Mouse (Mus musculus) heart, adult 9 months (tissue): ENCODE measurements around the gene Rrp1b.
"Not testable (repeated sequence)": the region's sequence is repeated elsewhere in the genome, so short reads cannot be mapped to it uniquely, and the experiment has no call there.

Source experiments
- DNase-seq, 2 experiments: peaks; one replicate each; pipeline ENCODE4 v3.0.0; 2022; ENCODE audit warnings: low spot score in 2 of 2

Rrp1b gene

DNA sequence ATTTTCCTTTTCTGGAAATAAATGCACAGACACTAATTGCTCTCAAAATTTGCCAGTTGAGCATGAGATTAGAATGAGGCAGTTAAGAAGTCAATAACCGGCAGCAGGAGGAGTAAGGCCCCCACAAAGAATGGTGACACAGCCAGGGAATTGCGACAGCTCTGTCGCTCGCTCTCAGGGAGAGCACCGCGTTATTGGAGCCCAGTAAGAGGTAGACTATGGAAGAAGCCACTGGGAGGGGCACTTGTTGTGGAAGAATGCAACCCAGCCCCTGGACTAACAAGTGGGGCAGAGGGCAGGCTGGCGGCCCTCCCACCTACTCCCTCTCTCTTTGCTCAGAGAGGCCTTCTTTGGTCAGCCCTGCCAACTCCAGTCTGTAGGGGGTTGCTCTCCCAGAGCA, 4.2 kb upstream of the Rrp1b start:
- no peak for DNase-seq

DNA sequence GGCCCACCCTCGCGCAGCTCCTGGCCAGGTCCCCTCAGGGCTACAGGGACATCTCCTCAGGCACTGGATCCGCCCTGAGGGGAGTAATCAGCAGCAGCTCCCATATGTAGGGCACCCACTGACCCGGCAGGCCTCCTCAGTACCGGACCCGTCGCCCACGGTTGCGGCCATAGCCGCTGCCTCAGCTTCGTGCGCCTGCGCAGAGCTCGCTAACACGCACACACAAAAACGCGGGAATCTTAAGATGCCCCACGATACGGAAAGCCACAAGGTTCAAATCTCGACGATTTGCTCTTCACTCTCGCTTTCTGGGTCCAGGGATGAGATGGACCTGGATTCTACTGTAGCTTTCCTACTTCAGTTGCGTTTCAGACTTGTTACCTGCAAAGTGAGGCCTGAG, 1.6 kb upstream of the Rrp1b start:
- no peak for DNase-seq

DNA sequence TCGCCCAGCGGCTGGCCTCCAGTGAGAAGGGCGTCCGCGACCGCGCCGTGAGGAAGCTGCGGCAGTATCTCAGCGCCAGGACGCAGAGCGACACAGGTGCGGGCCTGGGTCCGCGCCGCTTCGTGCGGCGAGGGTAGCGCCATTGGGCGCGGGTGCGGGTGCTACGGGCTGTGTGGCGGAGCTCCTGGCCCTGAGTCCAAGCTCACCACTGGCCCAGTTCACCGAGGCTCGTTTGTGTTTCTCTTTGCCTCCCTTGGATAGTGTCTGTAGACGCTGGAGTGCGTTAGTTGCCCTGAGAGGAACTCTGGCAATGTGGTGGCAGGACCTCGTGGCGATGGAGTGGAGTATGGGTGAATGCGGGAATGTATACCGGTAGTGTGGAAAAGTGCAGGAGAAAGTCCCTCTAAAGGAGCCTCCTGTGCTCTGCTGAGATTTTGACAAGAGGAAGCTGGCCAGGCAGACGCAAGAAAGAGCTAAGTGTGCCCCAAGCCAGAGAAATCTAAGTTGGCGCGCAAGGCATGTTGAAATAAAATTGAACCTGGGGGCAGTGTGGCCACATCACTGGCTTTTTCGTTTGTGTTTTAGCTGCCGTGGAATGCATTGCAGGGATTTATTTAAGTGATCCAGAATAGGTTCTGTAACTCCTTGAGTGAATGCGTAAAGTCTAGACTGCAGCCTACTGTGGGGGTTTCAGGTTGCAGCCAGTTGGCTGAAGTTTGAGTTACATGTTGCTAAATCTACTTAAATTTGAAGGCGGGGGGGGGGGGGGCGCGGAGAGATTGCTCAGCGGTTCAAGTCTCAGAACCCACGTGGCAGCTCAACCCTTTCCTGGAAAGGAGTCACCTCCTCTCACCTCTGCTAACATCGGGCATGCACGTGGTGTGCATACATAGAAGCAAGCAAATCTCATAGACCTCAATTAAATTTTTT, 874 bp downstream of the Rrp1b start:
- no peak for DNase-seq

DNA sequence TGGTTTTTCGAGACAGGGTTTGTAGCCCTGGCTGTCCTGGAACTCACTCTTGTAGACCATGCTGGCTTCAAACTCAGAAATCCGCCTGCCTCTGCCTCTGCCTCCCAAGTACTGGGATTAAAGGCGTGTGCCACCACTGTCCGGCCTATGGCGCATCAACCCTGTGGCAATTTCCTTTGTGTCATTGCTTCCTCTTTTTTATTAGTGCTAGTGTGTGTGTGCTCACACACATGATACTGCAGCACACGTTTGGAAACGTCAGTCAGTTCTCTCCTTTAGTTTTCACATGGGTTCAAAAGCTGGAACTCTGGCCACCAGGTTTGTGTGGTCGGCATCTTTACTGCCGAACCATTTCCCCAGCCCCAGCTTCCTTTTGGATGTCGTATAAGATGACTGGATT, 4.4 kb downstream of the Rrp1b start:
- no peak for DNase-seq

- DNase-seq, result no peak
Measured at GRCm38 (mm10) chr17:32046541-32046940, 10.6 kb downstream of the Rrp1b start.

DNA sequence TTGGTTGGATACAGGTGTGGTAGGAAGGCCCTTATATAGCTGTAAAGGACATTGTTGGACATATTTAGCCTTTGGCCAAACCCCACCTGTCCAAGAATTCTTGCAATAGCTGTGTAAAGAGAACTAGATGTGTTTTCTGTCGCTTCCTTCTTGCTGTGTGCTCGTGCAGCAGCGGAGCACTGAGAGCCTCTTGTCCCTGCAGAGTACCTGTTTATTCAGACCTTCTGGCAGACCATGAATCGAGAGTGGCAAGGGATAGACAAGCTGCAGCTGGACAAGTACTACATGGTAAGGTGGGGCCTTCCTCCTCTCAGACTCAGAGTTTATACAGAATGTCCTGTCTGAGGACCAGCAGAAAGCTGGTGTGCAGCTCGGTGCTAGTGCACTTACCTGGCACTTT, 12.5 kb downstream of the Rrp1b start:
- DNase-seq, result no peak

GRCm38 (mm10) chr17:32049914-32050313, 14.0 kb downstream of the Rrp1b start:
- no peak for DNase-seq

- DNase-seq, result no peak
Measured at GRCm38 (mm10) chr17:32050609-32051008, 14.7 kb downstream of the Rrp1b start.

GRCm38 (mm10) chr17:32052237-32053080, 16.6 kb downstream of the Rrp1b start:
- no peak for DNase-seq

DNA sequence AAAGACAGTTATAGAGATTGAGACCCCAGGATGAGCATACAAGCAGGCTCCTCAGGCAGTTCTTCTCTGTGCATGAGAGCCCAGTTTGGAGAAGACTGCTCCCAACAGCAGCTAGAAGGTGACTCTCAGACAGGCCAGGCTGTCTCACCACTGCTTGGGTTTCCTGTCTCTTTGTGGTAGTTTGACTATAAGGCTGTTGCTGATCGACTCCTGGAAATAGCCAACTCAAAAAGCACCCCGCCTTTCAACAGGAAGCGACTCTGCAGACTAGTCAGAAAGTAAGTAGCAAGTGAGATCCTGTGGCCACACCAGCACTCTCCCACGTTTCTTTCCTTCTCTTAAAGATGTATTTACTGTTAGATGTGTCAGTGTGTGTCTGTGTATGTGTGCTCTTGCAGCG, 17.8 kb downstream of the Rrp1b start:
- no peak for DNase-seq

DNA sequence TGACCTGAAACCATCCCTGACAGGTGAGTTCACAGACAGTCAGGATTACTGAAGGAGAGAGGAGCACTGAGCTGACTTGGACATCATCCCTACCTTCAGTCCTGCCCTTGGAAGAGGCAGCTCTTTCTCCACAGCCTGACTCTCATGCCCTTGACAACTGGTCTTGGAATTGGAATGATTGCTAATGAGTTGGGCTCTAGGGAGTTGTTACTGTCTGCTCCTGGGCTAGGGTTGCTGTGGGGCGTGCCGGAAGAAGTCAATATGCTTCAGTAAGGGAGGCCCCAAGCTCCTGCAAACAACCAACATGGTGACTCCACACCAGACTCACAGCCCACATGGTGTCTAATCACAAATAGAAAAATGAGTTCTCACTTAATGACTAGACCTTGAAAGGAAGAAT, 21.9 kb downstream of the Rrp1b start:
- DNase-seq, result no peak

DNA sequence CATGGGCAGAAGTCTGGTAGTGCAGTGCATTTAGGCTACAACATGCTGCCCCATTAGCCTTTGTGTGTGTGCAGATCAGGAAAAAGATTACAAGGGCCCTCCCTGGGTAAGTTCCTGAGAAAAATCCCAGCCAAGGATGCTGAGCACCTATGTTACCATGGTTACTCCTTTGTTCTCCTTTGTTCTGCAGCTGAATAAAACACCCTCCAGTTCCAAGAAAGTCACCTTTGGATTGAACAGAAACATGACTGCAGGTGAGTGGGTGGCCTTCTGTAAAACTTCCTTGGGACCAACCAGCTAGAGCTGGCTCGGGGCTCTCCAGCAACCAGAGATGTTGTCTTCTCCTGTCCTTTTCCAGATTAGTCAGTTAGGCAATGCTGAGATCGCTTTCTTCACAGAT, 23.2 kb downstream of the Rrp1b start:
- no peak for DNase-seq

DNA sequence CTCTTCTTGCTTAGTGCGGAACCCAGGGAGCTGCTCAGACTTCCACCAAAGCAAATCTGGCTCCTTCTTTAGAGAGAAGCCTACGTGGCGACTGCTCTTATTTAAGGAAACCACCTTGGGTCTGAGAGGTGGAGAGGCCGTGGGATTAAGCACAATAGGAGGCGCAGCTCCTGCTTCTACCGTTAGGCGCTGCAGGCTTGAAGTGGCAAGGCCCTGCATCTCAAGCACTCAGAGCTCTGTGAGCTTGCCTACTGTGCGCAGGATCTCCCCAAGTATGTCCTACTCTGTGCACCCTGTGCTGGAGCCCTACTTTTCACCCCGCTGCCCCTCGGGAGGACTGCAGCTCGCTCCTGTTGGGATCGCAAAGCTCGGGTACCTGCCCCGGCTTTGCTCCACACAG, 25.3 kb downstream of the Rrp1b start:
- no peak for DNase-seq

DNA sequence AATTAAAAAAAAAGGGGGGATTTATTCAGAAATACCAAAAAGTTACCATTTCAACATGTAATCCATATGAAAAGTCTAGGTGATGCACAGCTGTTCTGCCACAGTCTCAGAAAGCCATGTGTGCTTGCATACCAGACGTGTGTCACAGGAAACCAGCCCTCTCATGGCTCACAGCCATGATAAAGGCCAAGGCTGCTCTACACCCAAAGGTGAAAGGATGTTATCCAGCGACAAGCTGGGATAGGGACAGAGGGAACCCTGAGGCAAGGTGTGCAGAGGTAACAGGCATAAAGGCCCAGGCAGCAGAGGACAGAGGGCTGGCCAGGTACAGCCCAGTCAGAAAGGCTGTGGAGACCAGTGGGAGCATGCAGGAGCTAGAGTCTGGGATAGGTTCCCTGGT, 27.8 kb downstream of the Rrp1b start:
- no peak for DNase-seq

- DNase-seq, result not testable (repeated sequence)
Measured at GRCm38 (mm10) chr17:32064762-32065161, 28.9 kb downstream of the Rrp1b start.

- no peak for DNase-seq
Measured at GRCm38 (mm10) chr17:32067541-32067940, 31.6 kb downstream of the Rrp1b start.

DNA sequence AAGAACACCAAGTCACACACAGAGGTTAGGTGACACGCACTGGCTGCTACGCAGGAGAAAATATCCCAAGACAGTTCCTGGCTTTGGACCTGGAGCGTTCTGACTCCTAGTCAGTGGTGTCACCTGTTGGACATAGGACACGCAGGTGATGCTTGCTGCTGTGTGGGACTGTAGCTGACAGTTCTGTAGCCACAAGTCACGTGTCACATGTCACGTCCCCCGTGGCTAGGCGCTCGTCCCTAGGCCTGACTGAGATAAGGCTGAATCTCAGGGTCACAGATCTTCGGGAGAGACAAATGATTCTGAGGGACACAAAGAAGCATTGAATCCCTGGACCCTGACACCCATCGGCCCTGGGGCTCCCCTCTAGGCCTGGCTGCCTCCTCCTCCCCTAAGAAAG, 32.5 kb downstream of the Rrp1b start:
- DNase-seq, result no peak

DNA sequence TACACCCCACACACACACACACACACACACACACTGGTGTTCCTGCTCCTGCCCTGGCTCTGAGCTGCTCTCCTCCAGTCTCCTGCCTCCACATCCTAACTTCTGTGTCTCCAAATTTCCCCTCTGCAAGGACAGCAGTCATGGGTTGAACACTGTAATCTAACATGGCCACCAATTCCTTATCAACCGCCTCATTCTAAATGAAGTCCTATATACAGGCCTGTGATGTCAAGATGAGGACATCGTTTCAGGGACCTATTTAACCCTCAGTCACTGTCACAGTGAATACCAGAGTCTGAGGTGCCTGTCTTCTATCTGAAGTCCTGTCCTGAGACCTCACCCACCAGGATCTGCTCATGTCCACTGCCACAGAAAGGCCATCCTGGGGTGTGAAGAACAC, 32.9 kb downstream of the Rrp1b start:
- DNase-seq, result no peak

DNA sequence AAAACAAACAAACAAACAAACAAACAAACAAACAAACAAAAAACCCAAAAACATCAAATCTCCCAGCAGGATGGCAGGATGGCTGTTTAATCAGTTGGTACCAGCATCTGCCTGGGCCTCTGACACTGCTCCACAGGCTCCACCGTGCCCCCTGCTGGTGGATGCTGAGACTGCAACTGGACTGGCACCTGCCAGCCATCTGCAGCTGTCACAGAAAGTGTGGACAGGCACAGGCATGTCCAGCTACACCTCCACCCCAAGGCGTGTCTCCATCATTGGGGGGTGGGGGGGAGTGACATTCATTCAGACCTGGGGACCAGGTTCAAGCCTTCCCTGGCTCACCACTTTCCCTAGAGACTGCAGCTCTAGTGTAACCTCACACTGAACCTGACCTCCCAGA, 37.5 kb downstream of the Rrp1b start:
- DNase-seq, result peak; percentile 43 to 68

DNA sequence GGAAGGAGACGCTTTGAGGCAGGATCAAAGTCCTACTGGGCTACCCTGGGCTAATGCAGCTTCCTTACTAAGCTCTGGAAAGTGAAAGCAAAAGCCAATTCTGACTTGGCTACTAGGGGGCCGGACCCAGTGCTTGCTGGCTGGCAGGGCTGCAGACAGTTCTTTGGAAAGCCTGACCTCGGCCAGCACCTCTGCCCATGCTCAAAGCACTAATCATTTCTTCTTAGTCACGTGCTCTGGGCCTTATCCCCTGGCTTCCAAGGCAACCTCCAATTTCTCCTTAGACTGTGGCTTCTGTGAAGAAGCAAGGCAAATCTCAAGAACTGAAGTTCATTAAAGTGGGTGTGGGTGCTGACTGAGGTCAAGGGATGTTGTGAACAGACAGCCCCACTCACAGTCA, 38.8 kb downstream of the Rrp1b start:
- no peak for DNase-seq

GRCm38 (mm10) chr17:32075164-32075563, 39.3 kb downstream of the Rrp1b start:
- DNase-seq, result peak; percentile 18 to 24

DNA sequence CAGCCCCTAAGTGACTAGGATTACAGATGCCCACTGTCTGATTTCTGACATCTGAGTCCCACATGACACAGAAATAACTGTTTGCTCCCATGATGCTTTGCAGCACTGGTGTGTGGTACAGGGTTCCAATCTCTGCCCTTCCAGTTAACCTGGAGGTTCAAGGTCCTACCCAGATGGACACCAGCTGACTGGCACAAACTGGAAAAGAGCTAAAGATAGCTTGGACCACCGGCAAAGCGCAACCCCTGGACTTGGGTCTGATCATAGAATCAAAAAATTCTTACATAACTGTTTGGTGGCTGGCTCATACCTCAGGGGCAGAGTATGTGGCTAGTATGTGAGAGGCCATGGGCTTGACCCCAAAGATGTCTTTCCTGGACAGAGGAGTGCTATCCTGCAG, 47.5 kb downstream of the Rrp1b start:
- no peak for DNase-seq

DNA sequence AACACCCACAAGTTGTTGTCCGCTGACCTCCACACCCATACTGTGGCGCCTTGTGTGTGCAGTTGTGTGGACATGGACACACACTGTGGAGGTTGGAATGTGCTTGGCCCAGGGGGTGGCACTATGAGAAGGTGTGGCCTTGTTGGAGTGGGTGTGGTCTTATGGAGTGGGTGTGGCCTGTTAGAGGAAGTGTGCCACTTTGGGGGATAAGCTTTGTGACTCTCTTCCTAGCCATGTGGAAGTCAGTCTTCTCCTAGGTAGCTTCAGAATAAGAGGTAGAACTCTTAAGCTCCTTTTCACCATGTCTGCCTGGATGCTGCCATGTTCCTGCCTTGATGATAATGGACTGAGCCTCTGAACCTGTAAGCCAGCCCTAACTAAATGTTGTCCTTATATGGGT, 51.2 kb downstream of the Rrp1b start:
- no peak for DNase-seq
